Mouse (Mus musculus) naive thymus-derived CD4-positive, alpha-beta T cell, adult 5 months (primary cell): ENCODE measurements around the gene Rad1. TPM values are rescaled to one million over a fixed set of nuclear protein-coding genes. Genes with fewer than 3 reads are reported as not detected.

Source experiments
- polyA plus RNA-seq: library from polyadenylated mRNA; unstranded; fragments of 100-300 nt; shearing (Covaris generic); gene quantifications from one replicate; pipeline ENCODE4 v1.2.1, GENCODE M21; 2017

The Rad1 gene
- 24.4 TPM for polyA plus RNA-seq

DNA sequence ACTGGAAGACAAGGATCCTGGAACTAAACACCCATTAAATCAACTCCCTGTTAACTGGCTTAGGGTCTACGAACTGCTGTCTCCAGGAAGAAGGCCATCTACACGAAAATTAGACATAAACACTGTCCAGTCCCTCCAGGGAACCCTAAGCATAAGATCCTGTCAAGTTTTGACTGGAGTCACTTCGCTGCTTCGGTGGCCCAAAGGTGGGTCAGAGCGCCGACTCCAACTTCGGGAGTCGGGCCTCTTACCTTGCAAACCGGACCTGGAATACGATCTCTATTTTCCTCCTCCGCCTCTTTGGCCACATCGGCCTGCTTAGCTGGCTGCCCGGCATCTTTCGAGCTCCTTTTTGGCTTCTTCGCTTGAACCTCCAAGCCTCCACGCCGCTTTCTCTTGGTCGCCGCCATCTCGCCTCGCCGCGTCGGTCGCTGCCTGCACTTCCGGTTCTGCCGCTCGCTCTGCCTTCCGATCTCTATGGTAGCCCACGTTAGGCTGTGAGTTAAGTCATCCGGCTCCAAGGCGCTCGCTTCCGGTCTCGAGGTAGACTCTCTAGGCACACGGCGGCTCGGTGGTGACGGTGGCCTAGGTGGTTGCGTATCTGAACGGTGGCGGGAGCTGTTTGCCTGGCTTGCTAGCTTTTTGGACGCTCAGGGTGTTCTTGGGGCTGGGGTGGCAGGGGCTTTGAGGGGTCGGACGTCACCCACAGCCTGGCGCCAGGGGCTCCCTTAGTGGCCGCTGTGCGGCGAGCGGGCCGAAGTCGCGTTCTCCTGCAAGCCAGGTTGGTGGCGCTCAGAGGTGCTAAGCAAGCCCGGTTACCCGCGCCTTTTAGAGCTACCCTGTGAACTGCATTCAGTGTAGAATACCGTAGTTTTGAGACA lies at the start of gene Rad1, which contains the start of gene Brix1:
Gene Rad1, plus strand, starts transcription at position 535 of the 881 bp plus-strand sequence.
Gene Brix1, minus strand, starts transcription at position 464 of the 881 bp plus-strand sequence.

DNA sequence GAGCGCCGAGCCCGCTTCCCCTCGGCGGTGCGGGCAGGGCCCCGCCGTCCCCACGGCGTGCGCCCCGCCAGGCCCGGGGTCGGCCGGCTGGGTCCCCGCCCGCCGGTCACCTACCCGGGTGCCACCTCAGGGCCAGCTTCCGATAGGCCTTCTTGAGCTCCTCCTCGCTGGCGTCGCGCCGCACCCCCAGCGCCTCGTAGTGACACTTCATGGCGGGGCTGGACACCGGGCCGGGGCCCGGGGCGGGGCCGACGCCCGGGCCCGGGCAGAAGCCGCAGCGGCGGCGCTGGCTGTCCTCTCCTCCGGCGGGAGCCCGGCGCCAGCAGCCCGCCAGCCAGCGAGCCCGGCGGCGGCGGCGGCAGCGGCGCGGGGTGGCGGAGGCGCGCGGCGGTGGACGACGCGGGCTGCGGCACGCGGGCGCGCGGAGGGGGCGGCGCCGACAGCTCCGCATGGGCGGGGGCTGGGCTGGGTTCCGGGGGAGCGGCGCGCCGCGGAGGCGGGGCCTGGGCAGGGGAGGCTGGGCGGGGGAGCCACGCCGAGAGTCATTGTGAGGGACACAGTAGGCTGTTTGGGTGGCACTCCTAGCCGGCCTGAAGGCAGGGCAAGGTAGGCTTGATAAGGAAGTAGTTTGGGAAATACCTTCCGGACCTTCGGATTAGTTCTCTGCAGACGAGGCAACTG lies 15.5 kb upstream of the Rad1 start, which contains the start of gene Dnajc21:
Gene Dnajc21, minus strand, starts transcription at position 366 of the 681 bp plus-strand sequence.

Other genes starting within 250 kb of the Rad1 start
- not detected for gene Gm21973, start 160.6 kb upstream of the Rad1 start, polyA plus RNA-seq
- not detected for gene Agxt2, start 127.5 kb upstream of the Rad1 start, polyA plus RNA-seq
- gene Dnajc21, start 15.5 kb upstream of the Rad1 start, polyA plus RNA-seq = 54.6 TPM
- 101 TPM for gene Brix1, start 71 bp upstream of the Rad1 start, polyA plus RNA-seq
- gene Ttc23l, start 72.7 kb downstream of the Rad1 start, polyA plus RNA-seq = not detected
- gene Rai14, start 228.6 kb downstream of the Rad1 start, polyA plus RNA-seq = not detected